Mouse (Mus musculus) heart, embryonic 14.5 days (tissue): ENCODE results near the gene Atp6v1g3. TPM values are rescaled to one million over a fixed set of nuclear protein-coding genes. Genes with fewer than 3 reads are reported as not detected.

Source experiments
- ATAC-seq: fragments of 200-750 bp; cut with Nextera tagmentation; 2 replicates; pipeline ENCODE4 v1.8.0; 2017; ENCODE audit warnings: low read depth, moderate TSS enrichment; ENCODE audit not compliant: insufficient number of reproducible peaks, insufficient read depth, low FRiP score
- H3K27ac ChIP-seq, 2 experiments: fragments of 200-500 bp in 1 of 2; fragments of 300-500 bp in 1 of 2; sonication (generic) in 1 of 2; replicated peaks in 1 of 2; 2 replicates each; pipeline ENCODE4 v1.5.1; 2012 to 2014; ENCODE audit warnings: low read depth in 2 of 2, low read length in 2 of 2, control low read depth in 1 of 2, mild to moderate bottlenecking in 1 of 2, mixed read lengths in 1 of 2; ENCODE audit not compliant: control insufficient read depth in 1 of 2, insufficient read depth in 1 of 2
- H3K27me3 ChIP-seq: fragments of 300-500 bp; sonication (generic); 2 replicates; pipeline ENCODE4 v1.6.1; 2014; ENCODE audit warnings: mild to moderate bottlenecking, low read length, control low read depth; ENCODE audit not compliant: control insufficient read depth, insufficient read depth
- H3K36me3 ChIP-seq: fragments of 300-500 bp; sonication (generic); 2 replicates; pipeline ENCODE4 v1.6.1; 2014; ENCODE audit warnings: mild to moderate bottlenecking, control low read depth, low read length, mixed read lengths; ENCODE audit not compliant: control insufficient read depth, insufficient read depth
- H3K4me1 ChIP-seq, 2 experiments: fragments of 200-500 bp in 1 of 2; fragments of 300-500 bp in 1 of 2; sonication (generic) in 1 of 2; 2 replicates each; pipeline ENCODE4 v1.6.1; 2012 to 2014; ENCODE audit warnings: low read length in 2 of 2, control low read depth in 1 of 2, mixed read lengths in 1 of 2; ENCODE audit not compliant: control insufficient read depth in 2 of 2, insufficient read depth in 2 of 2
- H3K4me2 ChIP-seq: fragments of 300-500 bp; sonication (generic); 2 replicates; pipeline ENCODE4 v1.6.1; 2014; ENCODE audit warnings: mild to moderate bottlenecking, low read length
- H3K4me3 ChIP-seq, 2 experiments: fragments of 200-500 bp in 1 of 2; fragments of 300-500 bp in 1 of 2; sonication (generic) in 1 of 2; 2 replicates each; pipeline ENCODE4 v1.5.1; 2012 to 2014; ENCODE audit warnings: low read length in 2 of 2, mild to moderate bottlenecking in 2 of 2, control low read depth in 1 of 2, low read depth in 1 of 2, moderate library complexity in 1 of 2; ENCODE audit not compliant: control insufficient read depth in 1 of 2, insufficient read depth in 1 of 2
- H3K9ac ChIP-seq: fragments of 300-500 bp; sonication (generic); 2 replicates; pipeline ENCODE4 v1.6.1; 2014; ENCODE audit warnings: mild to moderate bottlenecking, low read length
- H3K9me3 ChIP-seq: fragments of 300-500 bp; sonication (generic); 2 replicates; pipeline ENCODE4 v1.6.1; 2016; ENCODE audit warnings: low read length, control low read depth; ENCODE audit not compliant: control insufficient read depth
- WGBS: fragments of 180-500 bp; shearing (Covaris S2); extraction: QIAGEN DNeasy Blood & Tissue Kit; methylation state at CpG from one replicate; pipeline ENCODE4 v1.1.7; 2014; 5-methylcytosine and 5-hydroxymethylcytosine counted together
- polyA plus RNA-seq: library from polyadenylated mRNA; unstranded; fragments of >200 nt; fragmentation: Nextera tagmentation; extraction: Ambion mirVana; gene quantifications from 2 replicates; pipeline ENCODE4 v1.2.1, GENCODE M21; 2014

Atp6v1g3 gene
- polyA plus RNA-seq, 1 experiment from 2014 or later = not detected

DNA sequence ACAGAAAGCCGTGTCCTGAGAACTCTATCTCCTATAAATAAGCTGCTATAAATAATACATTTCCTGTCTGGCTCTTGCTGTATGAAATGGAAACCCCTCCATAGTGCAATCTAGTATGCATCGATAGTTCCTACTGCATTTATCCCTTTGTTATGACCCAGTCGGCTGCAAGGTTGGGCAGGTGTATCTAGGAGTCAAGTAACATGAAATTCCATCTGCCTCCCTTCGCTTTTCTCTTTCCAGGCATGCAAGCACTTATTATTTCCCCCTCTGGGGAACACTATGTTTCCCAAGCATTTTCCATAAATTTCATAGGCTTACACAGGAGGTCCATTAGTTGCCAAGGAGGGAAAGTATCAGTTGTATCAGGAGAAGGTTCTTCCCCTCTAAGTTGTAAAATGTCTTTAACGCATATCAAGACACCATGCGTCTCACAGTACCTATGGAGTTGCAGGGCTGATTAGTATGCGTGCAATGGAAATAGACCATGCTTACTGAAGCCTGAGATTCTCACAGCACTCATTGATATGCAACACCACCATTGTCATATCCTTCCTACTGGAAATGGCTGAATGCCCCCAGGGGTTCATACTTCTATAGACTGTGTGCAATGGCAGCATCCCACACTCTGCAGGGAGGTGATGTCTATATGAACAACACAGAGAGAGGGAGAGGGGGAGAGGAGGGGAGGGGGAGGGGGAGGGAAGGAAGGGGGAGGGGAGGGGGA lies 26.9 kb upstream of the Atp6v1g3 start:
- Histone ChIP-seq H3K4me2 (no peak overlapping the region), H3K9ac (no peak overlapping the region), H3K4me1 (peaks cover 2 to 4% of the 10 kb centered on the region in 2 experiments; a peak in 2 of 4 replicates), H3K4me3 (no peak overlapping the region), H3K36me3 (no peaks in the 10 kb centered on the region), H3K9me3 (no peaks in the 10 kb centered on the region), H3K27me3 (no peaks in the 10 kb centered on the region), H3K27ac (no peak overlapping the region)
- ATAC-seq = no peak
- WGBS = 80% methylated on average over 7 of the region's 7 CpGs

DNA sequence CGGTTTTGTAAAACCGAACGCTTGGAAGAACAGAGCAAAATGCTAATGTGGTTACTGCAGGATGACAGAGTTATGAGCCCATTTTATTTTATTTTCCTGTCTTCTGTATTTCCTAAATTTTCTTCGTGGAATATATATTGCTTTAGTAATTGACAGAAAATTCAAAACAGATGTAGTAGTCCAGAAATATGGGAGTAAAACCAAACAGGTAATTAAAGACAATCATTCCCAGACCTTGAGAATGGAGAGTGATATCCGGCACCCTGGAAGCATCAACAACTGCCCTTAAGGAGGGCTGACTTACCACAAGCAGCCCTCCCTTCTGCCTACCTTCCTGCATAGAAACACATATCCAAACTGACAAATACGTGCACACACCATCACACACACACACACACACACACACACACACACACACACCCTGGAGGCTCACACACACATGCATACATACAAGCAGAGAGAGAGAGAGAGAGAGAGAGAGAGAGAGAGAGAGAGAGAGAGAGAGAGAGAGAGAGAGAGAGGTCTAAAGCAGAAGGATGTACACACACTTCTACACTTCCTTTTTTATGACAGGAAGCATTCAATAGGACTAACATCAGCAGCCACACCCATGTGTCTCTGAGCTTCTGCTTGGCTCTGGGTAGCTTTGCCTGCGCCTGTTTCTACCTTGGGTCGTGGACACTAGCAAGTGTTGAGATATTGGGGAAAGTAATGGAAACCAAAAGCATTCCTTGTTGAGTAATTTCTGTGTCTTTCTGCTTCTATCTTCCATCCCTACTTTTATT lies 25.6 kb upstream of the Atp6v1g3 start:
- no peak overlapping the region for H3K4me3 ChIP-seq
- WGBS = 84% methylated on average over 8 of the region's 8 CpGs
- no peak overlapping the region for H3K9ac ChIP-seq
- ATAC-seq = no peak
- no peaks in the 10 kb centered on the region for H3K9me3 ChIP-seq
- H3K4me2 ChIP-seq = no peak overlapping the region
- H3K36me3 ChIP-seq = no peaks in the 10 kb centered on the region
- H3K27ac ChIP-seq = no peak overlapping the region
- H3K4me1 ChIP-seq = peaks cover 2 to 4% of the 10 kb centered on the region in 2 experiments; a peak in 2 of 4 replicates
- no peaks in the 10 kb centered on the region for H3K27me3 ChIP-seq

- WGBS = 85% methylated on average over 2 of the region's 2 CpGs
- H3K4me3 ChIP-seq = no peak overlapping the region
- no peak overlapping the region for H3K27ac ChIP-seq
- peaks cover 2 to 4% of the 10 kb centered on the region in 2 experiments; a peak in 2 of 4 replicates for H3K4me1 ChIP-seq
- H3K36me3 ChIP-seq = no peaks in the 10 kb centered on the region
- ATAC-seq = no peak
- H3K9me3 ChIP-seq = no peaks in the 10 kb centered on the region
- H3K9ac ChIP-seq = no peak overlapping the region
- H3K4me2 ChIP-seq = no peak overlapping the region
- no peaks in the 10 kb centered on the region for H3K27me3 ChIP-seq
Observed at GRCm38 (mm10) chr1:138248770-138249169, 24.8 kb upstream of the Atp6v1g3 start.

GRCm38 (mm10) chr1:138250951-138251350 lies 22.6 kb upstream of the Atp6v1g3 start:
- no peak overlapping the region for H3K27ac ChIP-seq
- WGBS = 71% methylated on average over 2 of the region's 2 CpGs
- ATAC-seq = no peak
- no peaks in the 10 kb centered on the region for H3K36me3 ChIP-seq
- no peak overlapping the region for H3K9ac ChIP-seq
- H3K27me3 ChIP-seq = no peaks in the 10 kb centered on the region
- H3K9me3 ChIP-seq = no peaks in the 10 kb centered on the region
- H3K4me1 ChIP-seq = no peaks in the 10 kb centered on the region
- no peak overlapping the region for H3K4me3 ChIP-seq
- H3K4me2 ChIP-seq = no peak overlapping the region

DNA sequence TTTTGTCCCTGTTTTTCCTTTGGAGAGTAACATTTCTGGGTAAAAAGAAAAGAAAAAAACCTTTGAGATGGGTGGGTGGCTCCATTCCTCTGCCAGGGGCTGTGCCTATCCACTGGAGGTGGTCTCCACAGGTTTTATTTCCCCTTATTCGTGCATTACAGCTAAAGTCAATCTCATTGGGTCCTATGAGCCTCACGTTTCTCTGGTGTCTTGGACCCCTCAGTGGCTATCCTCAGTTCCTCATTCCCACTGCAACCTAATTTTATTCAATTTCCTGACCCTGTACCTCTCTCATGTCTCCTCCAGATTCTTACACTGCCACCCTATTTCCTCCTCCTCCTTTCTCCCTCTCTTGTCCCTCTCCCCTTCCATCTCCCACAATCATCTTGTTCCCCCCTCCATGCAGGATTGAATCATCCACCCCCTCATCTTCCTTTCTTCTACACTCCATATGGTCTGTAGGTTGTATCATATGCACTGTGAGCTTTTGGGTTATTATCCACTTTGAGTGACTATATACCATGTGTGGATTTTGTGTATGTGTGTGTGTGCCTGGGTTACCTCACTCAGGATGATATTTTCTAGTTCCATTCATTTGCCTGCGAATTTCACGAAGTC lies 17.3 kb upstream of the Atp6v1g3 start:
- no peaks in the 10 kb centered on the region for H3K9me3 ChIP-seq
- WGBS = 77% methylated on average over 4 of the region's 4 CpGs
- no peak overlapping the region for H3K4me3 ChIP-seq
- ATAC-seq = no peak
- no peak overlapping the region for H3K27ac ChIP-seq
- no peak overlapping the region for H3K4me2 ChIP-seq
- H3K36me3 ChIP-seq = no peaks in the 10 kb centered on the region
- no peaks in the 10 kb centered on the region for H3K4me1 ChIP-seq
- H3K27me3 ChIP-seq = no peaks in the 10 kb centered on the region
- H3K9ac ChIP-seq = no peak overlapping the region

DNA sequence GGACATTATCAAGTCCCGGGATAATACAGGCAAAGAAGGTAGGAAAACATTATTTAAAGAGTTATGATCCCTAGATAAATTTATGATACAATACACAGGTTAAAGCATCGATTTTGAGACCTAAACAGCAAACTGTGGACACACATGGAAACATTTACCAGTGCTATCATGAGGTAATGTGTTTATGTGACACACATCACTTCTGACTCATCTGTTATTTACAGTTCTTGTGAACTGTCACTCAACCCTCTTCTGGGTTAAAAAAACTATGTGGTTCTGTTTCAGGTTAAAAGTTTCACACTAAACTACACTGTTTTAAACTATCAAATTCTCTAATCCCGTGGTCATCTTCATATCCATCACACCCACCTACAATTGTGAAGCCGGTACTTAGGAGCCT lies 14.8 kb upstream of the Atp6v1g3 start:
- WGBS = 63% methylated on average over 4 of the region's 4 CpGs
- no peaks in the 10 kb centered on the region for H3K9me3 ChIP-seq
- H3K4me3 ChIP-seq = no peak overlapping the region
- H3K4me2 ChIP-seq = no peak overlapping the region
- H3K27ac ChIP-seq = no peak overlapping the region
- no peaks in the 10 kb centered on the region for H3K27me3 ChIP-seq
- no peak overlapping the region for H3K9ac ChIP-seq
- no peaks in the 10 kb centered on the region for H3K4me1 ChIP-seq
- no peak for ATAC-seq
- no peaks in the 10 kb centered on the region for H3K36me3 ChIP-seq

DNA sequence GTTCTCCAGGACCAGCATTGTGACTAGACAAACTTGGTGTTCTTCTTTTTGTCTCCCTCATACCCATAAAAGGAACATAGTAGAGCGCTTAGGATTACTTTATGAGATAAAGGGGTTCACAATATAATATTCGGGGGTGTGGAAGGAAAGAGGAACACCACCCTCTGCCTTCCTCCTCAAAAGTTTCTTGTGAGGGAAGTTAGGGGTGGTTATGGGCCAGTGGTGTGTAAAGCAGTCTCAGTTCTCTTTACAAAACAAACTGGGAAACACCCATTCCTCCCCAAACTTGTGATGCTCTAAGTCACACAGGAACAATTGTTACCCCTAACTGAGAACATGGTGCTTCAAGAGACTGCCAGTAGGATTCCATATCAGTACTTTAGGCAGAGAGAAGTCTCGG lies 12.0 kb upstream of the Atp6v1g3 start:
- ATAC-seq = no peak
- Histone ChIP-seq H3K4me2 (no peak overlapping the region), H3K4me3 (no peak overlapping the region), H3K4me1 (no peaks in the 10 kb centered on the region), H3K27me3 (no peaks in the 10 kb centered on the region), H3K9ac (no peak overlapping the region), H3K9me3 (no peaks in the 10 kb centered on the region), H3K27ac (no peak overlapping the region), H3K36me3 (no peaks in the 10 kb centered on the region)
- 72% methylated on average over 3 of the region's 3 CpGs for WGBS
